Mouse (Mus musculus): ENCODE measurements around the gene Gm9495. TPM values are rescaled to one million over a fixed set of nuclear protein-coding genes. Genes with fewer than 3 reads are reported as not detected.
"Not testable (repeated sequence)": the region's sequence is repeated elsewhere in the genome, so short reads cannot be mapped to it uniquely, and the experiment has no call there.

The Gm9495 gene
- not detected in 2 replicates for polyA plus RNA-seq (2015; fragmentation: Nextera tagmentation; extraction: Ambion mirVana)

- not testable (repeated sequence) for H3K9me3 ChIP-seq (replicated peaks; ENCODE audit: control insufficient read depth, low read length); H3K9ac ChIP-seq (ENCODE audit: low read length); H3K4me3 ChIP-seq (replicated peaks; ENCODE audit: low read length); H3K4me2 ChIP-seq (ENCODE audit: low read depth, low read length); ATAC-seq (ENCODE audit: insufficient read depth, low FRiP score); H3K27me3 ChIP-seq (ENCODE audit: control insufficient read depth, insufficient read depth, low read length); H3K4me1 ChIP-seq (ENCODE audit: control insufficient read depth, insufficient read depth, low read length); H3K27ac ChIP-seq (ENCODE audit: low read length); H3K36me3 ChIP-seq (ENCODE audit: control insufficient read depth, insufficient read depth, low read length)
- WGBS, result 86% methylated on average over 1 of the region's 3 CpGs
Measured at GRCm38 (mm10) chr8:69453465-69453864, at the start of gene Gm9495. Gm9495 (minus strand) TSS chr8:69453565.

- not testable (repeated sequence) for H3K4me3 ChIP-seq (replicated peaks; ENCODE audit: low read length); H3K36me3 ChIP-seq (ENCODE audit: control insufficient read depth, insufficient read depth, low read length); H3K27me3 ChIP-seq (ENCODE audit: control insufficient read depth, insufficient read depth, low read length); H3K9ac ChIP-seq (ENCODE audit: low read length); H3K4me2 ChIP-seq (ENCODE audit: low read depth, low read length); H3K4me1 ChIP-seq (ENCODE audit: control insufficient read depth, insufficient read depth, low read length); ATAC-seq (ENCODE audit: insufficient read depth, low FRiP score); H3K27ac ChIP-seq (ENCODE audit: low read length); H3K9me3 ChIP-seq (replicated peaks; ENCODE audit: control insufficient read depth, low read length)
- WGBS, result 89% methylated on average over 3 of the region's 3 CpGs
Measured at GRCm38 (mm10) chr8:69474946-69475345, 21.6 kb upstream of the Gm9495 start.

- H3K27ac ChIP-seq (ENCODE audit: low read length), result not testable (repeated sequence)
- 80% methylated on average over 2 of the region's 3 CpGs for WGBS
Measured at GRCm38 (mm10) chr8:69420018-69420417, 33.3 kb downstream of the Gm9495 start.

GRCm38 (mm10) chr8:69414326-69414725 is 39.0 kb downstream of the Gm9495 start:
- Histone ChIP-seq H3K9me3 (replicated peaks; ENCODE audit: control insufficient read depth, low read length) (no peaks in the 10 kb centered on the region), H3K36me3 (ENCODE audit: control insufficient read depth, insufficient read depth, low read length) (no peaks in the 10 kb centered on the region), H3K27ac (ENCODE audit: low read length) (no peak overlapping the region), H3K4me1 (ENCODE audit: control insufficient read depth, insufficient read depth, low read length) (no peaks in the 10 kb centered on the region), H3K4me3 (replicated peaks; ENCODE audit: low read length) (no peak overlapping the region), H3K27me3 (ENCODE audit: control insufficient read depth, insufficient read depth, low read length) (no peaks in the 10 kb centered on the region), H3K9ac (ENCODE audit: low read length) (no peak overlapping the region), H3K4me2 (ENCODE audit: low read depth, low read length) (no peak overlapping the region)
- WGBS, result 95% methylated on average over 1 of the region's 1 CpGs
- ATAC-seq (ENCODE audit: insufficient read depth, low FRiP score), result no peak

More at GRCm38 (mm10) chr8:69420018-69420417, 33.3 kb downstream of the Gm9495 start:
- not testable (repeated sequence) for H3K9ac ChIP-seq (ENCODE audit: low read length); H3K4me3 ChIP-seq (replicated peaks; ENCODE audit: low read length); H3K9me3 ChIP-seq (replicated peaks; ENCODE audit: control insufficient read depth, low read length); H3K4me1 ChIP-seq (ENCODE audit: control insufficient read depth, insufficient read depth, low read length); H3K36me3 ChIP-seq (ENCODE audit: control insufficient read depth, insufficient read depth, low read length); H3K4me2 ChIP-seq (ENCODE audit: low read depth, low read length); H3K27me3 ChIP-seq (ENCODE audit: control insufficient read depth, insufficient read depth, low read length); ATAC-seq (ENCODE audit: insufficient read depth, low FRiP score)

- no peaks in the 10 kb centered on the region for H3K36me3 ChIP-seq (ENCODE audit: control insufficient read depth, insufficient read depth, low read length)
- 0 out of 2 replicates have a peak, but pooled peaks cover 2% of the 10 kb centered on the region for H3K4me1 ChIP-seq (ENCODE audit: control insufficient read depth, insufficient read depth, low read length)
- H3K27me3 ChIP-seq (ENCODE audit: control insufficient read depth, insufficient read depth, low read length), result no peaks in the 10 kb centered on the region
- WGBS, result 68% methylated on average over 6 of the region's 6 CpGs
- H3K4me2 ChIP-seq (ENCODE audit: low read depth, low read length), result no peak overlapping the region
- no peak for ATAC-seq (ENCODE audit: insufficient read depth, low FRiP score)
- no peaks in the 10 kb centered on the region for H3K9me3 ChIP-seq (replicated peaks; ENCODE audit: control insufficient read depth, low read length)
- no peak overlapping the region for H3K27ac ChIP-seq (ENCODE audit: low read length)
- H3K9ac ChIP-seq (ENCODE audit: low read length), result no peak overlapping the region
- H3K4me3 ChIP-seq (replicated peaks; ENCODE audit: low read length), result no peak overlapping the region
Measured at GRCm38 (mm10) chr8:69404768-69405167, 48.6 kb downstream of the Gm9495 start.

- peak overlapping the region; percentile 49; the same call in 1 of the 2 replicates for H3K27ac ChIP-seq (ENCODE audit: low read length)
- no peak for ATAC-seq (ENCODE audit: insufficient read depth, low FRiP score)
- no peaks in the 10 kb centered on the region for H3K36me3 ChIP-seq (ENCODE audit: control insufficient read depth, insufficient read depth, low read length)
- peak overlapping the region; percentile 90 for H3K9ac ChIP-seq (ENCODE audit: low read length)
- H3K4me3 ChIP-seq (replicated peaks; ENCODE audit: low read length), result peak overlapping the region; percentile 59
- WGBS, result 68% methylated on average over 4 of the region's 4 CpGs
- H3K27me3 ChIP-seq (ENCODE audit: control insufficient read depth, insufficient read depth, low read length), result no peaks in the 10 kb centered on the region
- peak overlapping the region; percentile 90 for H3K4me2 ChIP-seq (ENCODE audit: low read depth, low read length)
- no peaks in the 10 kb centered on the region for H3K9me3 ChIP-seq (replicated peaks; ENCODE audit: control insufficient read depth, low read length)
- 0 out of 2 replicates have a peak, but pooled peaks cover 6% of the 10 kb centered on the region for H3K4me1 ChIP-seq (ENCODE audit: control insufficient read depth, insufficient read depth, low read length)
Measured at GRCm38 (mm10) chr8:69399956-69400443, 53.4 kb downstream of the Gm9495 start.

- H3K4me1 ChIP-seq (ENCODE audit: control insufficient read depth, insufficient read depth, low read length), result 0 out of 2 replicates have a peak, but pooled peaks cover 6% of the 10 kb centered on the region
- H3K4me3 ChIP-seq (replicated peaks; ENCODE audit: low read length), result peak overlapping the region; percentile 59
- H3K36me3 ChIP-seq (ENCODE audit: control insufficient read depth, insufficient read depth, low read length), result no peaks in the 10 kb centered on the region
- no peaks in the 10 kb centered on the region for H3K27me3 ChIP-seq (ENCODE audit: control insufficient read depth, insufficient read depth, low read length)
- H3K9ac ChIP-seq (ENCODE audit: low read length), result peak overlapping the region; percentile 90
- WGBS, result 16% methylated on average over 43 of the region's 43 CpGs
- ATAC-seq (ENCODE audit: insufficient read depth, low FRiP score), result peak; percentile 75
- peak overlapping the region; percentile 90 for H3K4me2 ChIP-seq (ENCODE audit: low read depth, low read length)
- no peaks in the 10 kb centered on the region for H3K9me3 ChIP-seq (replicated peaks; ENCODE audit: control insufficient read depth, low read length)
- peak overlapping the region; percentile 49; the same call in 1 of the 2 replicates for H3K27ac ChIP-seq (ENCODE audit: low read length)
Measured at GRCm38 (mm10) chr8:69399181-69399955, 54.0 kb downstream of the Gm9495 start.

- 59% methylated on average over 6 of the region's 6 CpGs for WGBS
- Histone ChIP-seq H3K9ac (ENCODE audit: low read length) (no peak overlapping the region), H3K36me3 (ENCODE audit: control insufficient read depth, insufficient read depth, low read length) (no peaks in the 10 kb centered on the region; the same call in 1 of the 2 replicates), H3K27ac (ENCODE audit: low read length) (no peak overlapping the region), H3K4me2 (ENCODE audit: low read depth, low read length) (peak overlapping the region; percentile 80; the same call in 1 of the 2 replicates), H3K4me1 (ENCODE audit: control insufficient read depth, insufficient read depth, low read length) (0 out of 2 replicates have a peak, but pooled peaks cover 6% of the 10 kb centered on the region), H3K4me3 (replicated peaks; ENCODE audit: low read length) (no peak overlapping the region), H3K9me3 (replicated peaks; ENCODE audit: control insufficient read depth, low read length) (0 out of 2 replicates have a peak, but pooled peaks cover 8% of the 10 kb centered on the region), H3K27me3 (ENCODE audit: control insufficient read depth, insufficient read depth, low read length) (no peaks in the 10 kb centered on the region)
- no peak for ATAC-seq (ENCODE audit: insufficient read depth, low FRiP score)
Measured at GRCm38 (mm10) chr8:69396196-69396595, 57.2 kb downstream of the Gm9495 start.
